Mouse (Mus musculus) granulocyte monocyte progenitor cell, adult 5-6 weeks (primary cell): ENCODE measurements at regions not wholly inside any gene's neighbourhood (a gene's known extent, or its start where the extent isn't known, plus 50 kb on each side); places are given as distances from the start of the nearest gene placed in this dataset.

Experiments used
- ATAC-seq: replicated peaks from 2 replicates; pipeline ENCODE4 v1.8.0; 2016; ENCODE audit warnings: mild to moderate bottlenecking, moderate TSS enrichment, inconsistent platforms; ENCODE audit not compliant: poor library complexity, severe bottlenecking

GRCm38 (mm10) chr2:10307376-10307775, 62.9 kb upstream of the Sfmbt2 start:
- ATAC-seq, result no peak

GRCm38 (mm10) chr2:10309656-10310055, 60.7 kb upstream of the Sfmbt2 start:
- no peak for ATAC-seq

- peak; percentile 38 for ATAC-seq
Observed at GRCm38 (mm10) chr2:10311719-10312118, 58.6 kb upstream of the Sfmbt2 start.

GRCm38 (mm10) chr2:10312398-10312797, 57.9 kb upstream of the Sfmbt2 start:
- no peak for ATAC-seq

- peak; percentile 88 for ATAC-seq
Observed at GRCm38 (mm10) chr2:10314251-10315243, 55.8 kb upstream of the Sfmbt2 start.

GRCm38 (mm10) chr2:10316347-10316746, 54.0 kb upstream of the Sfmbt2 start:
- no peak for ATAC-seq

- ATAC-seq, result no peak
Observed at GRCm38 (mm10) chr2:10318166-10318768, 52.0 kb upstream of the Sfmbt2 start.
